Mouse (Mus musculus) large intestine, adult 2 months (tissue): ENCODE measurements around the gene Cebpzos. TPM values are rescaled to one million over a fixed set of nuclear protein-coding genes. Genes with fewer than 3 reads are reported as not detected.

ENCODE experiments used
- DNase-seq: peaks from one replicate; pipeline ENCODE4 v3.0.0-alpha.2; 2012; ENCODE audit warnings: low read depth, low spot score
- WGBS: fragments of 180-500 bp; shearing (Covaris S2); methylation state at CpG from one replicate; pipeline ENCODE4 v1.1.7; 2018; 5-methylcytosine and 5-hydroxymethylcytosine counted together
- polyA plus RNA-seq: library from polyadenylated mRNA; depleted of rRNA; stranded (reverse); fragments of >200 nt; gene quantifications from 2 replicates; pipeline ENCODE4 v1.2.3, GENCODE M21; 2012; rRNA removed

The Cebpzos gene
- 8.6 and 8.8 TPM in 2 replicates for polyA plus RNA-seq

DNA sequence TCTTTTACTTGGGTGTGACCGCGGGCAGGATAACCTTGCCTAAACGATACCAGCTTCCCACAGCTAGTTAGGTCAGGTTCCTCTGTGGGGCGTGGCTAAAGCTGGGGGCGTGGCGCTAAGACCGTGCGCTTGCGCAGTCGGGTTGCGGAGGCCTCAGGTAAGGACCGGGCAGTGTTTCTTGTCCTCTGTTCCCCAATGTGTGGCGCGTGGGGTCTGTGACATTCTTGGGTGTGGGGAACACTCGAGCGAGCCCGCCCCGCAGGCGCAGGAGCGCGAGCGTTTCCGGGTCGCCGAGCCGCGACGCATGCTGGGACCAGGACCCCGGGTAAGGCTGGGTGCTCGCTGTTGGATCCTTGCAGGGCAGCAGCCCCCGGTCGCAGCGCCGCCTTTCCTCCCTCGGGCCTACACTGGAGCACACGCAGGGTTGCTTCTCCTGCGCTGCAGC, at the start of gene Cebpzos:
Cebpzos (plus strand) TSS at position 132 of the 445 bp plus-strand sequence.
- under 1% methylated on average over 37 of the region's 37 CpGs for WGBS
- DNase-seq: peak; percentile 80

DNA sequence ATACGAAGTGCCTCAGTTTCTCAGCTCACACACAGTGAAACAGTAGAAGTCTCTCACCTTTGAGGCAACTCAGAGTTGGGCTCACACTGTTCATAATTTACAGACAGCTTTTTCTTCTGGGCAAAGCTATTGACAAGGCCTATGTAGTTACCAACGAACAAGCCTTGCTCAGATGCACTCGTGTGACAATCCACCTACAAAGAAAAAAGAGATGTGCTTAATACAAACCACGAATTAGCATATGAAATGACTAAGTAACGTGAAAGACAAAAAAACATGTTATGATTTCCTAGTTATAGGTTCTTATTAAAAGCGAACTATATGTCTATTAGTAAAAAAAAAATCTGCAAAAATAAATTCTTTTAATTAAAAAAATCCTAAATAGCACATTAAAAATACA, 42.4 kb upstream of the Cebpzos start:
- WGBS: 95% methylated on average over 6 of the region's 6 CpGs

GRCm38 (mm10) chr17:78881878-78882304, 34.4 kb upstream of the Cebpzos start:
- 3% methylated on average over 6 of the region's 7 CpGs for WGBS
- peak; percentile 14 for DNase-seq

More for the DNA sequence above, 42.4 kb upstream of the Cebpzos start:
- DNase-seq: no peak

DNA sequence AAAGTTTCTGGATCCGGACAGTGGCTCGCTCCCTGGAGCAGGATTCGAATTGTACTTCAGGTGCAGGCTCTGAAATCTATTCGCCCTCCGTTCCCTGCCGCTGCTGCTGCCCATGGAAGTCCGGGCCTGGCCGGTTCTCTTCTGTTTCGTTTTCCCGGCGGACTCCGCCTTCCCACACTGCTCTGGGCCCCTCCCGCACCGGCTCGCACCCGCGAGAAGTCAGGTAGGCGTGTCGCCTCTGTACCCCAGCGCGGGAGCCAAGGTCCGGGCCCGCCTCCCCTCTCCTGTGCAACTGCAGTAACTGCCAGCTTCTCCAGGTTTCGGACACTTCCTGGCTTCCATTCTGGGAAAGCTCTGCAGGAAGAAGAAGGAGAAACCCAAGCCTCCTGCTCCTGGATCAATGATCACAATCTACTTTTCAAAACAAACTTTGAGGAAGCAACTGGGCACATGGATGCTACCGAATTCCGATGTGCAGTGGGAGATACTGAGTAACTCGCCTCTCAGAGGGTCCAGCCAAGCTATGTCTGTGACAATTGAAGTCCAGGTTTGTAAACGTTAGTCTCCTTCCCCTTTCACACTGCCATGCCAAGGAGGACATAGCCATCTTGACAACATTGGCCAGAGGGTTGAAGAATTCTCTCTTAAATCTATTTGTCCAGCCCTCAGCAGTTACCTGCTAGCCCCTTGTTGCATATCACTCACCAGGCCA, 33.7 kb upstream of the Cebpzos start, which contains the start of gene Eif2ak2:
Eif2ak2 (minus strand) TSS at position 173 of the 712 bp plus-strand sequence.
- peak; percentile 70 for DNase-seq
- WGBS: under 1% methylated on average over 28 of the region's 28 CpGs

GRCm38 (mm10) chr17:78883291-78883690, 33.0 kb upstream of the Cebpzos start:
- 89% methylated on average over 4 of the region's 4 CpGs for WGBS
- DNase-seq: no peak

- no peak for DNase-seq
Observed at GRCm38 (mm10) chr17:78885286-78886065, 30.8 kb upstream of the Cebpzos start.

DNA sequence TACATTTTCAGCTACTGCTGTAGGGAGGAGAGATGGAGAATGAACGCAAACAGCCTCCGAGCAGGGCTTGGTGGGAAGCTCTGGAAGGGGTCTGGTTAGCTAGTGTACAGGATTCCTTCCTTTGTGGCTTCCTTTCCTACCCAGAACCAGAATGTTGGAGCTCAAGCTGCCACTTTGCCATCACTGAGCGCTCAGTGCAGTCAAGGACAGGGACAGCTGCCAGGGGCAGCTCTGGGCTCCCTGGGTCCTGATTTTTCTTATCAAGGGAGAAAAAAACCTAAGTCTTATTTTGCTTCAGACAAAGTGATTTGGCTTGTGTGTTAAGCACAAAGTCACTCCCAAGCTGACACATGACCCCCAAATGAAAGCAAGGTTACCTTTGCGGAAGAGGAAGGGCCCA, 27.7 kb upstream of the Cebpzos start:
- WGBS: 87% methylated on average over 4 of the region's 4 CpGs
- no peak for DNase-seq

More at GRCm38 (mm10) chr17:78885286-78886065, 30.8 kb upstream of the Cebpzos start:
- 76% methylated on average over 5 of the region's 5 CpGs for WGBS

DNA sequence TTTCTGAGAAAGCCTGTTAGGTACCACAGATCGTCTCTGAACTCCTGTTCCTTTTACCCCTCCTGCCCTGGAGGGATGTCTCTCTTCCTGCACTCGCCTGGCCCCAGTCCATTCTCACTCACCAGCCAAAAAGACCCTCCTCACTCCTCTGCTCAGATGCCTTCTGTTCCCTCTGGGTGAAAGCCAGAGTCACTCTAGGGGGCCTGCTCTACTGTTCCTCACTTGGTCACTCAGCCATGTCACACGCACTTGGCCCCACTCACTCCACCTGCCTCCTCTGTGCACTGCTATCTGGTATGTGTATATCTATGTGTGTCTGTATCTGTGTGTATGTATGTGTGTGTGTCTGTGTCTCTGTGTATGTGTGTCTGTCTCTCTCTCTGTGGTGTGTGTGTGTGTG, 27.1 kb upstream of the Cebpzos start:
- no peak for DNase-seq
- 60% methylated on average over 3 of the region's 3 CpGs for WGBS

DNA sequence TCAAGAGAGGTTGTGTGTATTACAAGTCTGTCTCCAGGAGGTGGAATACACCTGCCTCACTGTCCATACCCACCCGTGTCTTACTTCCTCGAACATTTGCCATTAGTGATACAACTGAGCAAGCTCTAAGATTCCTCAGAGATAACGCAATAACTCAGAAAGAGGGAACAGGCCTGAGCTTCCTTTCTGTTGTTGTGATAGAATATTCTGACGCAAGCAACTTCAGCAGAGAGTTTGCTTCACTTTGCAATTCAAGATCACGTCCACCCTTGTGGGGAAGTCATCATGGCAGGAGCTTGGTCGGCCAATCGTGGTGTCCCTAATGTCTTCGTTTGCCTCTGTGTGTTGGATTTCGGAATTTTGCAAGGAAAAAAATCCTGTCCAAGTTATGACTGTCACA, 25.3 kb upstream of the Cebpzos start:
- WGBS: 72% methylated on average over 9 of the region's 9 CpGs
- DNase-seq: no peak

DNA sequence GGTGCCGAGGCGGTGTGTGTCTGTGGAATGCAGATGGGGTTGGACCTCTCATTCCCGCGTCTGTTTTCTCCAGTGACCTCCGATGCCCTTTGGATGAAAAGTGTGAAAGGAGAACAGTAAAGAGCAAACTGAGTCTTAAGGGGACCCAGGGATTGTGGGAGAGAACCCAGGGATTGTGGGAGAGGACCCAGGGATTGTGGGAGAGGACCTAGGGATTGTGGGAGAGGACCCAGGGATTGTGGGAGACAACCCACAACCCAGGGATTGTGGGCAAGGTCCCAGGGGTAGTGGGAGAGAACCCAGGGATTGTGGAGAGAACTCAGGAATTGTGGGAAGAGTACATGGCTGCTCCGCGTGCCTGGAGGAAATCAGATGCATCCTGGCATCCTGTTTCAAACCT, 21.3 kb upstream of the Cebpzos start:
- DNase-seq: no peak
- 75% methylated on average over 7 of the region's 7 CpGs for WGBS

GRCm38 (mm10) chr17:78895394-78895793, 20.9 kb upstream of the Cebpzos start:
- DNase-seq: no peak
- WGBS: 12% methylated on average over 8 of the region's 8 CpGs

DNA sequence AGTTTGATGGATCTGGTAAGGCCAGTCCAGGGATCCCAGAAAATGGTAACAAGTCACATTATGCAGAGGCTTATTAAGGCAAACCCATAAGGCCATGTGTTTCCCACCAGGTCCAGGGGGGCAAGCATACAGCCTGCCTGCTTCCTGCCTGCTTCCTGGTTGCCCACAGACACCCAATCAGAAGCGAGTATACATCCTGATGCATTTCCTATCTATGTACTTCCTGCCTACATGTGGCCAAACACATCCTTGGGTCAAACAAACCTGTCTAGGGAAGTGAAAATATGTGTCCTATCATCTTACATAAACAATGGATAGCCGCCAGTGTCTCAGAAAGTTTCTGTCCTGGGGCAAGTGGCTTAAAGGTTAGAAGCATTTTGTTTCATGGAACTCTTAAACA, 13.1 kb upstream of the Cebpzos start:
- WGBS: 69% methylated on average over 2 of the region's 2 CpGs
- no peak for DNase-seq

DNA sequence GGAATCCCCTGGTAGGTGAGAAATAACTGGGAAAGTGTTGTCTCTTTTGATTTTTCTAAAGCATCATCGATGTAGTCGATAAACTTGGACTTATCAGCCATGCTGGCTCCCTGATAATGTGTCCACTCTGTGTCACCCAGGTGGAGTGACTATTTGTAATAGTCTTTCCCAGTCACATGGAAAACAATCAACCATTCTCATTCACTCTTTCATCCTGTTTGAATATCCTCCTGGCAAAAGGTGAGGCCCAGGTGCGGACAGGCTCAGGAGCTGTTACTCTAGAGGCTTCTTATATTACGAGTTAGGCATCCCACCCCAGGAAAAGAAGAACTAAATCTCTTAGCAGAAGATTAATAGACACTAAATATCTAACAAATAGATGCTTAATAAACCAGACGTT, 9.4 kb upstream of the Cebpzos start, which contains the start of gene Sult6b1:
Sult6b1 (minus strand) TSS at position 101 of the 400 bp plus-strand sequence.
- no peak for DNase-seq
- WGBS: 83% methylated on average over 5 of the region's 5 CpGs

DNA sequence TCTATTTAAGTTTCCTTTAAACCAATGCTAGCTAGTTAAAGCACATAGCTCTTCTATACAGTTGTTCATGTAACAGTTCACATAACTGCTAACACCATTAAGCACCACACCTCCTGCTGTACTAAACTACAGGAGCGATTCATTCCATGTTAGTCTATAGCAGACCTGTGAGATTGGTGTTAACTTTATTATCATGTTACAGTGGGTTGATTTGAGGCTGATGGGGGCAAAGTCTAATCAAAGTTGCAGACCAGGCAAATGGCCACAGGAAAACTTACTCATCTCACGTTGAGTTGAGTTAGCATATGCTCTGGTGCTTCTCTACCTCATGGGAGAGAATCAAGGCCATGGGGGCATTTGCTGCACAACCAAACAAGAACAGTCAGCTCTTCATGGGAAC, 6.9 kb upstream of the Cebpzos start:
- no peak for DNase-seq
- WGBS: 31% methylated on average over 2 of the region's 2 CpGs

DNA sequence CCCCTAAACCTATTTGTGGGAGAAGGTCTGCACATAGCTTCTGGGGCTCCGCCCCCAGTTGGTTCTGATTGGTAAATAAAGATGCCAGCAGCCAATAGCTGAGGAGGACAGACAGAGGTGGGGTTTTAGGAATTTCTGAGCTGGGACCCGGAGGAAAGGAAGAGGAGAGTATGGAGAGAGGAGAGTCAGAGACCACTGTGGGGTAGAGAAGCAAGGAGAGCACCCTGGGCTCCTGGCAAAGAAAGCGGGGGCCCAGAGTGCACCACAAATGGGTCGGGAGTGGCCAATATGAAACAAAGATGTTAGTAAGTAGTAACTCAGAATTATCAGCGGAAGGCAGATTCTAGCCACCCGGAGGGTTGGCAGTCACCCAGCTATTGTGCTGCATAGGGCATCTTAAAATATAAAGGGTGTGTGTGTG, 3.4 kb upstream of the Cebpzos start:
- 32% methylated on average over 6 of the region's 6 CpGs for WGBS
- no peak for DNase-seq

- WGBS: 59% methylated on average over 3 of the region's 3 CpGs
- DNase-seq: no peak
Observed at GRCm38 (mm10) chr17:78913921-78914320, 2.4 kb upstream of the Cebpzos start.

DNA sequence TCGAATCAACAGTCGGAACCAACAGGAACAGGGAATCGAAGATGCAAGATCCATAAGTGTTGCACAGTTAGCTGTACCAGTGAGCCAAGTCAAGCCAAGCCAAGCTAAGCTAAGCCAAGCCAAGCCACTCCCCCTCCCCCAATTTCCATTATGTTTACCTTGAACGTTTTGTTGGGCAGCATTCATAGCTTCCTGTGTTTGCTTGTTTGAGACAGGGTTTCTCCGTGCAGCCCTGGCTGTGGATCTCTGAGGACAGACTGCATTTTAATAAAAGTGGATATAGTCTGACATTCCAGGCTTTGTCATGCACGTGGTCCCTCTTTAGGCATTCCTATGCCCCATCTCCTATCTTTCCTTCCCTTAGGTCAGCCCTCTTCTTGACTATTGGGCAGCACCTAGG, 528 bp upstream of the Cebpzos start:
- no peak for DNase-seq

DNA sequence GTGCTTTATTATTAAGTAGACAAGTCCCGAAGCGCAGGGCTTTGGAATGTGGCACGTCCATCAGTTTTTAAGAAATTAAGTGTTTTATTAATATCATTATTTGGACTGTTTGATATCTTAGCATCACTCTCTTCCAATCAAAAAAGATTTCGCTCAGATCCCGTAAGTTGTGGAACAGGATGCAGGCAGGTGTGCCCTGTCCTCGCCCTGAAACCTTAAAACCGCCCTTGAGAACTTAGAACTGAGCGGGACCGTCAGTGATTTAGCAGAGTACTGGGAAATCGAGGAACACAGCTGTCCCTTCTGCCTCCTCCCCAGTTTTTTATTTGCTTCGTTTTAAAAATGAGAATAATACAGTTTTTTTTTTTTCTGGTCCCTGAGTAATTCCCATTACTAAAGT, 599 bp downstream of the Cebpzos start:
- DNase-seq: no peak
- under 1% methylated on average over 11 of the region's 11 CpGs for whole genome bisulfite sequencing

More for the DNA sequence above, 528 bp upstream of the Cebpzos start:
- WGBS: 52% methylated on average over 6 of the region's 6 CpGs

GRCm38 (mm10) chr17:78917696-78918095, 1.4 kb downstream of the Cebpzos start:
- WGBS: 56% methylated on average over 6 of the region's 6 CpGs

GRCm38 (mm10) chr17:78935857-78936256, 19.6 kb downstream of the Cebpzos start:
- 61% methylated on average over 2 of the region's 2 CpGs for WGBS
- DNase-seq: no peak

More at GRCm38 (mm10) chr17:78917696-78918095, 1.4 kb downstream of the Cebpzos start:
- no peak for DNase-seq
